Mouse (Mus musculus): Measurements from ENCODE around the gene Cfap97. TPM values are rescaled to one million over a fixed set of nuclear protein-coding genes. Genes with fewer than 3 reads are reported as not detected.

Cfap97 gene
- total RNA-seq, 1 experiment: 7.4 TPM

DNA sequence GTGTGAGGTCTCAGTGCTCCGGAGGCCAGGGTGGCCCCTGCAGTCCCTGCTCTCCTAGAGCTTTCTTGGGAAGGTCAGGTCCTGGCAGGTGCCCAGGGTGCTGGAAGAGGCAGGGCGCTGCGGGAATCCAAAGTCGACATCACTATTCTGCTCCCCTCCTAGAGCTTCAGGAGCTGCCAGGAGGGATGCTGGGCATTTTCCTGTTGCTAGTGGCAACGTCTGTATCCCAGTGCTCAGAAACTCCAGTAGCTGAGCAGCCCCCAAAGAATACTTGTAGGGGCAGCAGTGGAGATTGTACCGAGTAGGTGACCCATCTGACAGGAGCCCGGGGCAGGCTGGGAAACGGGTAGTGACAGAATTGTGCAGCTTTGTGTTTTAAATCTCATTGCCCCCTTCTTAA is 81.2 kb downstream of the Cfap97 start:
- H3K27ac ChIP-seq (ENCODE audit: insufficient read depth, low read depth, low read length, poor library complexity, severe bottlenecking): no peak overlapping the region
- H3K9me3 ChIP-seq (ENCODE audit: control insufficient read depth, insufficient read depth, low read depth, low read length): no peaks in the 10 kb centered on the region
- no peaks in the 10 kb centered on the region for H3K36me3 ChIP-seq (ENCODE audit: control insufficient read depth, insufficient read depth, low read length, poor library complexity, severe bottlenecking)
- H3K4me3 ChIP-seq (ENCODE audit: insufficient read depth in 1 of 2, low read depth in 1 of 2, low read length in 2 of 2, poor library complexity in 1 of 2, severe bottlenecking in 1 of 2): no peak overlapping the region
- no peaks in the 10 kb centered on the region for H3K4me1 ChIP-seq (ENCODE audit: control insufficient read depth in 2 of 2, insufficient read depth in 2 of 2, low read length in 2 of 2, poor library complexity in 1 of 2)
- in situ Hi-C loops (cut with MboI; ENCODE audit: low sequenced_read_pairs in 2 of 2, unreplicated experiment in 2 of 2): no loop called here
- H3K9ac ChIP-seq (ENCODE audit: insufficient read depth, low read depth, low read length, poor library complexity, severe bottlenecking): no peak overlapping the region
- DNase-seq (ENCODE audit: low read depth, low spot score): no peak
- TF ChIP-seq CHD2 (IDR thresholded peaks at IDR 0.05; ENCODE audit: low read depth, low read length) (no peak), HCFC1 (IDR thresholded peaks at IDR 0.05; ENCODE audit: borderline replicate concordance, insufficient read depth, low read length) (no peak), ZNF384 (IDR thresholded peaks at IDR 0.05; ENCODE audit: low read depth, low read length) (no peak), MAFK (IDR thresholded peaks at IDR 0.05; ENCODE audit: insufficient read depth, low read depth, low read length) (no peak), ZC3H11A (IDR thresholded peaks at IDR 0.05; ENCODE audit: borderline replicate concordance, low read depth, low read length) (no peak)

DNA sequence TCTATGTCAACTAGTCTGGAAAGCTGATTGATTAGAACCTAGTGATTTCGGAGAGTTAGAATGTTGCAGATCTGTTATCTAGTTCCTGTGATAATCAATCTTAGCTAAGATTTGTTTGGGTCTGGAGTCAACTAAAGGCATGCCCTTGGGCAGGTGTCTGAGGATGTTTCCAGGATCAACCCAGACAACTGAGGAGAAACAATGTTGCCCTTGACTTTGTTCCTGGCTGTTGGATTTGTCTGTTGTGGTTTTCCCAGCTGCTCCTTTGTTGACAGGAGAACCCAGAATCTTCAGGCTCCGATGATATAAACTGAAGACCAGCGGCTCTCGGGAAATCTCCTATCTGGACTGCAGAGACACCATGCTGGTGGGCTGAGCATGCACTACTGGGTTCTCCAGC is 83.2 kb downstream of the Cfap97 start:
- Histone ChIP-seq H3K36me3 (ENCODE audit: control insufficient read depth, insufficient read depth, low read length, poor library complexity, severe bottlenecking) (no peaks in the 10 kb centered on the region), H3K9ac (ENCODE audit: insufficient read depth, low read depth, low read length, poor library complexity, severe bottlenecking) (no peak overlapping the region), H3K4me3 (ENCODE audit: insufficient read depth in 1 of 2, low read depth in 1 of 2, low read length in 2 of 2, poor library complexity in 1 of 2, severe bottlenecking in 1 of 2) (no peak overlapping the region), H3K9me3 (ENCODE audit: control insufficient read depth, insufficient read depth, low read depth, low read length) (no peaks in the 10 kb centered on the region), H3K27ac (ENCODE audit: insufficient read depth, low read depth, low read length, poor library complexity, severe bottlenecking) (no peak overlapping the region), H3K4me1 (ENCODE audit: control insufficient read depth in 2 of 2, insufficient read depth in 2 of 2, low read length in 2 of 2, poor library complexity in 1 of 2) (no peaks in the 10 kb centered on the region)
- in situ Hi-C loops (cut with MboI; ENCODE audit: low sequenced_read_pairs in 2 of 2, unreplicated experiment in 2 of 2): no loop called here
- DNase-seq (ENCODE audit: low read depth, low spot score): no peak
- TF ChIP-seq MAFK (IDR thresholded peaks at IDR 0.05; ENCODE audit: insufficient read depth, low read depth, low read length): no peak
- no peak for TF ChIP-seq ZNF384 (IDR thresholded peaks at IDR 0.05; ENCODE audit: low read depth, low read length)
- no peak for TF ChIP-seq ZC3H11A (IDR thresholded peaks at IDR 0.05; ENCODE audit: borderline replicate concordance, low read depth, low read length)
- no peak for TF ChIP-seq HCFC1 (IDR thresholded peaks at IDR 0.05; ENCODE audit: borderline replicate concordance, insufficient read depth, low read length)
- no peak for TF ChIP-seq CHD2 (IDR thresholded peaks at IDR 0.05; ENCODE audit: low read depth, low read length)

DNA sequence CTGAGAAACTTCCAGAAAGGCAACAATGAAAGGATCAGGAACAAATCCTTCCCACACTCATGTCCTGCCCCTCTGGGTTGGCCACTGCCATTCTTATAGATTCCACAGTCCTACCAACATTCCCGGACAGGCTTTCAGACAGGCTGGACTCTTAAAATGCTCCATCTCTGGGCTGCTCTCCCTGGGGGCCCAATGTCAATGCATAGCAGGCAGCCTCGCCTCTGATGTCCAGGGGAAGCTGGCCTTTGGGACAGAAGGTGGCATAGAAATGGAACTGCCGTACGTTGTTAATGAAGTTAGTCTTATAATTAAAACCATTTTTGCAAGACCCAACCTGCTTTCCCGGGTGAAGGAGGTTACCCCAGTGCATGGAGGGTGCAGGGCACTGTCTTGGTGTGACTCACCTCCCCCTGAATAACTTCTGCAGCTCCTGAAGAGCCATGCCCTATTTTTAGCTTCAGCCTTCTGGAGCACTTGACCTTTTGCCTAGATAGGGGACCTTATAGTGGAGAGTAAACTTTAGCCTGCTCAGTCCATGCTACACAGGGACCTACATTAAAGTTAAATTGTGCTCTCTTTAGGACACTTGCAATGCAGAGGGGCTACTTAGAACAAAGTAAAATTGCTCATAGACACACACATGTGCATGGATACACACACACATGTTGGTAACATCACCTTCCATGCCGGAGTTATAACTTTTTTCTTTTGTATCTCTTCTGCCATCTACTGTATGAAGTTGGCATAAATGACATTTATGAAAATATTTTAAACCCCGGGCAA is 85.1 kb downstream of the Cfap97 start:
- TF ChIP-seq CHD2 (IDR thresholded peaks at IDR 0.05; ENCODE audit: low read depth, low read length): no peak
- TF ChIP-seq HCFC1 (IDR thresholded peaks at IDR 0.05; ENCODE audit: borderline replicate concordance, insufficient read depth, low read length): no peak
- no peak for TF ChIP-seq ZNF384 (IDR thresholded peaks at IDR 0.05; ENCODE audit: low read depth, low read length)
- TF ChIP-seq ZC3H11A (IDR thresholded peaks at IDR 0.05; ENCODE audit: borderline replicate concordance, low read depth, low read length): no peak
- TF ChIP-seq MAFK (IDR thresholded peaks at IDR 0.05; ENCODE audit: insufficient read depth, low read depth, low read length): no peak
- Histone ChIP-seq H3K36me3 (ENCODE audit: control insufficient read depth, insufficient read depth, low read length, poor library complexity, severe bottlenecking) (no peaks in the 10 kb centered on the region), H3K9me3 (ENCODE audit: control insufficient read depth, insufficient read depth, low read depth, low read length) (no peaks in the 10 kb centered on the region), H3K27ac (ENCODE audit: insufficient read depth, low read depth, low read length, poor library complexity, severe bottlenecking) (no peak overlapping the region), H3K4me3 (ENCODE audit: insufficient read depth in 1 of 2, low read depth in 1 of 2, low read length in 2 of 2, poor library complexity in 1 of 2, severe bottlenecking in 1 of 2) (no peak overlapping the region), H3K9ac (ENCODE audit: insufficient read depth, low read depth, low read length, poor library complexity, severe bottlenecking) (no peak overlapping the region), H3K4me1 (ENCODE audit: control insufficient read depth in 2 of 2, insufficient read depth in 2 of 2, low read length in 2 of 2, poor library complexity in 1 of 2) (no peaks in the 10 kb centered on the region)
- no peak for DNase-seq (ENCODE audit: low read depth, low spot score)
- in situ Hi-C loops (cut with MboI; ENCODE audit: low sequenced_read_pairs in 2 of 2, unreplicated experiment in 2 of 2): no loop called here

DNA sequence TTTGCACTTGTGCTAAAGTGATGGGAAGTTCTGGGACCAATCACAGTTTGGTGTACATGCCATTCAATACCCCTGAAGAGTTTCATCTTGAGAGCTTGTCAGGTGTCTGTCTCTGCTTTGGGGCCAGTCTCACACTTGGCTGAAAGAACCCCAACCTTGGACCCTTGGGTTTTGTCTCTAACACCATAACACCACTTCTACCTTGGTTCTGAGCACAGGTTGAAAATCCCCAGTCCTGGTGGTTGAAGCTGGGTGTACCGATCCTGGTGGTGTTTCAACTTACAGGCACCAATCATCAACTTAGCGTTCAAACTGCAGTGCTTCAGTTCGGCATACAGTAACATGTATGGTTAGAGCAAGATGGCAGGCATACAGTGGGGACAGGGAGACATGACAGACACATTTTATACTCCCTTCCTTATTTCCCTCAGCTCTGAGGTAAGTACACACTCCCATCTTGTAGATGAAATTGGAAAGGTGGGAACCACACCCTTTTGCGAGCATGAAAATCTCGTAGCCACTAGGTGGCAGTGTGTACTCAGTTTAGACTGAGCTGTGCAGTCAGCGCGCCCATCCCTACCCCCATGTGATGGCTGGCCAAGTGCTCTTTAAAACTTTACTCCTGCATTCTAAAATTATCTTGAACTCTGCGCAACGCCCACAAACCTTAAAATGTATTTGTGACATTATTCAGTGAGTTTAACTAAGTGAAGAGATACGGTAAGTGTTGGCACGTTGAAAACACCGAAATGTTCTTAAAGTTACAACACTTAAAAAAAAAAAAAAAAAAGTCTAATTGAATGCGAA is 90.2 kb downstream of the Cfap97 start:
- Histone ChIP-seq H3K36me3 (ENCODE audit: control insufficient read depth, insufficient read depth, low read length, poor library complexity, severe bottlenecking) (no peaks in the 10 kb centered on the region), H3K4me1 (ENCODE audit: control insufficient read depth in 2 of 2, insufficient read depth in 2 of 2, low read length in 2 of 2, poor library complexity in 1 of 2) (no peaks in the 10 kb centered on the region), H3K4me3 (ENCODE audit: insufficient read depth in 1 of 2, low read depth in 1 of 2, low read length in 2 of 2, poor library complexity in 1 of 2, severe bottlenecking in 1 of 2) (no peak overlapping the region), H3K9me3 (ENCODE audit: control insufficient read depth, insufficient read depth, low read depth, low read length) (no peaks in the 10 kb centered on the region), H3K27ac (ENCODE audit: insufficient read depth, low read depth, low read length, poor library complexity, severe bottlenecking) (no peak overlapping the region), H3K9ac (ENCODE audit: insufficient read depth, low read depth, low read length, poor library complexity, severe bottlenecking) (no peak overlapping the region)
- TF ChIP-seq ZNF384 (IDR thresholded peaks at IDR 0.05; ENCODE audit: low read depth, low read length) (peak; percentile 61), MAFK (IDR thresholded peaks at IDR 0.05; ENCODE audit: insufficient read depth, low read depth, low read length) (no peak), ZC3H11A (IDR thresholded peaks at IDR 0.05; ENCODE audit: borderline replicate concordance, low read depth, low read length) (peak; percentile 97), HCFC1 (IDR thresholded peaks at IDR 0.05; ENCODE audit: borderline replicate concordance, insufficient read depth, low read length) (no peak), CHD2 (IDR thresholded peaks at IDR 0.05; ENCODE audit: low read depth, low read length) (no peak)
- in situ Hi-C loops (cut with MboI; ENCODE audit: low sequenced_read_pairs in 2 of 2, unreplicated experiment in 2 of 2): no loop called here
- DNase-seq (ENCODE audit: low read depth, low spot score): peak; percentile 68

Data from ES-E14 (cell line).